Mouse (Mus musculus) CH12.LX (cell line): ENCODE measurements at regions not wholly inside any gene's neighbourhood (a gene's known extent, or its start where the extent isn't known, plus 50 kb on each side); places are given as distances from the start of the nearest gene placed in this dataset.
A peak's percentile ranks its signal among the peaks of the same experiment; 100 is the strongest.

Source experiments
- DNase-seq: peaks from one replicate; pipeline ENCODE4 v3.0.0-alpha.2; 2013; ENCODE audit errors: extremely low read depth
- H3K27ac ChIP-seq: 2 replicates; pipeline ENCODE4 v1.5.1; 2012; ENCODE audit warnings: low read depth, mild to moderate bottlenecking, control low read depth, moderate library complexity; ENCODE audit not compliant: insufficient read depth
- H3K27me3 ChIP-seq: replicated peaks from 2 replicates; pipeline ENCODE3; 2012; ENCODE audit warnings: inconsistent platforms
- H3K36me3 ChIP-seq, 2 experiments: replicated peaks in 1 of 2; 2 replicates each; pipeline versions ENCODE3 to v1.6.1; 2012; ENCODE audit warnings: inconsistent platforms in 1 of 2, low read length in 1 of 2, mild to moderate bottlenecking in 1 of 2, mixed read lengths in 1 of 2, moderate library complexity in 1 of 2; ENCODE audit not compliant: control insufficient read depth in 1 of 2, insufficient read depth in 1 of 2
- H3K4me1 ChIP-seq, 2 experiments: 2 replicates each; pipeline ENCODE4 v1.6.1; 2012; ENCODE audit warnings: inconsistent platforms in 1 of 2, moderate library complexity in 1 of 2; ENCODE audit not compliant: insufficient read depth in 2 of 2, control insufficient read depth in 1 of 2
- H3K4me2 ChIP-seq: 2 replicates; pipeline ENCODE4 v1.6.1; 2012; ENCODE audit warnings: low read depth, mild to moderate bottlenecking, control low read depth; ENCODE audit not compliant: poor library complexity, insufficient read depth, severe bottlenecking
- H3K4me3 ChIP-seq, 3 experiments: fragments of 150-350 bp in 1 of 3; sonication (generic) in 1 of 3; replicated peaks in 1 of 3; 2 replicates each; pipeline versions ENCODE3 to v1.5.1; 2011 to 2012; ENCODE audit warnings: low read depth in 2 of 3, low read length in 2 of 3, mild to moderate bottlenecking in 2 of 3, moderate library complexity in 2 of 3, control low read depth in 1 of 3, improper control_type of control experiment in 1 of 3, inconsistent platforms in 1 of 3, mixed read lengths in 1 of 3; ENCODE audit not compliant: poor library complexity in 1 of 3
- H3K79me2 ChIP-seq: replicated peaks from 2 replicates; pipeline ENCODE4 v1.6.1; 2012; ENCODE audit warnings: mild to moderate bottlenecking, moderate library complexity; ENCODE audit not compliant: control insufficient read depth, poor library complexity, insufficient read depth, severe bottlenecking; ENCODE audit errors: extremely low read depth
- H3K9ac ChIP-seq: 2 replicates; pipeline ENCODE4 v1.6.1; 2012; ENCODE audit warnings: low read depth, mild to moderate bottlenecking, control low read depth, moderate library complexity; ENCODE audit not compliant: insufficient read depth
- H3K9me3 ChIP-seq: replicated peaks from 2 replicates; pipeline ENCODE3; 2012; ENCODE audit warnings: low read length, inconsistent platforms, mixed read lengths
- CHD1 ChIP-seq: IDR thresholded peaks from 2 replicates; pipeline ENCODE4 v1.6.1; 2012; ENCODE audit warnings: low read depth, low read length, improper control_type of control experiment, inconsistent platforms
- CHD2 ChIP-seq: IDR thresholded peaks from 2 replicates; pipeline ENCODE4 v1.6.1; 2011; ENCODE audit warnings: low read length, improper control_type of control experiment
- E2F4 ChIP-seq: IDR thresholded peaks from 2 replicates; pipeline ENCODE4 v1.6.1; 2011; ENCODE audit warnings: low read depth, low read length, improper control_type of control experiment; ENCODE audit not compliant: insufficient replicate concordance
- ELF1 ChIP-seq: IDR thresholded peaks from 2 replicates; pipeline ENCODE4 v1.6.1; 2014; ENCODE audit warnings: low read depth, mild to moderate bottlenecking, inconsistent platforms, low read length, improper control_type of control experiment
- EP300 ChIP-seq: IDR thresholded peaks from 2 replicates; pipeline ENCODE4 v1.6.1; 2011; ENCODE audit warnings: low read length, improper control_type of control experiment
- GABPA ChIP-seq: IDR thresholded peaks from 2 replicates; pipeline ENCODE4 v1.6.1; 2012; ENCODE audit warnings: low read depth, low read length, improper control_type of control experiment, inconsistent platforms; ENCODE audit not compliant: insufficient replicate concordance
- IRF4 ChIP-seq: IDR thresholded peaks from 2 replicates; pipeline ENCODE4 v1.6.1; 2014; ENCODE audit warnings: low read depth, mild to moderate bottlenecking, inconsistent platforms, low read length, improper control_type of control experiment
- MAFK ChIP-seq: IDR thresholded peaks from 2 replicates; pipeline ENCODE4 v1.6.1; 2011; ENCODE audit warnings: low read length, improper control_type of control experiment; ENCODE audit not compliant: insufficient replicate concordance
- MAX ChIP-seq: IDR thresholded peaks from 2 replicates; pipeline ENCODE4 v1.6.1; 2011; ENCODE audit warnings: low read length, improper control_type of control experiment
- MAZ ChIP-seq: IDR thresholded peaks from 2 replicates; pipeline ENCODE4 v1.6.1; 2012; ENCODE audit warnings: low read depth, mild to moderate bottlenecking, inconsistent platforms, low read length, improper control_type of control experiment, moderate library complexity
- MXI1 ChIP-seq: IDR thresholded peaks from 2 replicates; pipeline ENCODE4 v1.6.1; 2011; ENCODE audit warnings: mild to moderate bottlenecking, low read depth, low read length, improper control_type of control experiment
- NELFE ChIP-seq: IDR thresholded peaks from 2 replicates; pipeline ENCODE4 v1.6.1; 2011; ENCODE audit warnings: low read depth, low read length, improper control_type of control experiment
- POLR2AphosphoS2 ChIP-seq: IDR thresholded peaks from 2 replicates; pipeline ENCODE4 v1.6.1; 2011; ENCODE audit warnings: low read depth, low read length, improper control_type of control experiment
- RAD21 ChIP-seq: IDR thresholded peaks from 2 replicates; pipeline ENCODE4 v1.6.1; 2011; ENCODE audit warnings: low read depth, mild to moderate bottlenecking, low read length, improper control_type of control experiment, moderate library complexity
- RCOR1 ChIP-seq: conservative IDR thresholded peaks from 2 replicates; pipeline ENCODE4 v1.6.1; 2012; ENCODE audit warnings: low read depth, mild to moderate bottlenecking, inconsistent platforms, low read length, improper control_type of control experiment
- SIN3A ChIP-seq: IDR thresholded peaks from 2 replicates; pipeline ENCODE4 v1.6.1; 2012; ENCODE audit warnings: low read length, improper control_type of control experiment, inconsistent platforms
- SMC3 ChIP-seq: IDR thresholded peaks from 2 replicates; pipeline ENCODE4 v1.6.1; 2011; ENCODE audit warnings: low read depth, low read length, improper control_type of control experiment
- TBP ChIP-seq: conservative IDR thresholded peaks from 2 replicates; pipeline ENCODE4 v1.6.1; 2011; ENCODE audit warnings: low read depth, low read length, improper control_type of control experiment
- USF1 ChIP-seq: IDR thresholded peaks from 2 replicates; pipeline ENCODE4 v1.6.1; 2014; ENCODE audit warnings: low read depth, mild to moderate bottlenecking, inconsistent platforms, low read length, improper control_type of control experiment
- ZC3H11A ChIP-seq: IDR thresholded peaks from 2 replicates; pipeline ENCODE4 v1.6.1; 2012; ENCODE audit warnings: low read depth, mild to moderate bottlenecking, inconsistent platforms, low read length, improper control_type of control experiment
- dilution Hi-C: fragments of 300-500 bp; cut with MboI; formaldehyde crosslinking; loops from 2 replicates; pipeline ENCODE4 v1.14.3; 2020; ENCODE audit warnings: low sequenced_read_pairs; ENCODE audit not compliant: extremely low pct_unique_long_range_greater_than_20kb, extremely low pct_ligation_motif_present
- in situ Hi-C: fragments of 300-500 bp; cut with MboI; formaldehyde crosslinking; loops from 3 replicates; pipeline ENCODE4 v1.14.3; 2019; ENCODE audit warnings: low sequenced_read_pairs, low pct_ligation_motif_present, low pct_unique_long_range_greater_than_20kb, mixed read lengths

DNA sequence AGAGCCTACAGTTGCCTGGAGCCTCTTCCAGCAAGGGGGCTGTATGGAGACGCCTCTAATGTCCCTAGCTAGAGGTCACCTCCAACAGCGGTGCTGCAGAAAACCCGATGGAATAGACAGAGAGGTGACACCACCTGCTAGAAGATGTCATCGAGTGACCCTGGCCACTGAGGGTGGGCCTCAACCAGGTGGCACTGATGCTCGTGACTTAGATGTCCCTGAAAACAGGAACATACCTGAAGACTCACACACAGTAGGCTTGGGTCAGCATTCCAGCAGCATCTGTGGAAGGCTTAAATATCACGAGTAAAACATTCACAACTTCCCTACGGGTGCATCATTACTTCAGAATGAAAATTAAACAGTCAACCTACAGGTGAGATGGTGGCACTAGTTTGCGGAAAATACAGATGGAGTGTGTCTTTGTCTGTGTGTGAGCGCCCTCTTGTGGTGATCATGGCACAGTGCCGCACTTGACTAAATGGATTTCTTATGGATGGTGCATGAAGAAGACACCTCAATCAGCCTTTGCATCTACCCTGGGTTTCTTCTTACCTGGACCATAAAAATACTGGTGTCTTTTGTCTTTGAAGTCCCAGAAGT is 86.2 kb upstream of the Smad3 start (continued):
- TF ChIP-seq CHD2: no peak
- no peak; the same call in none of the 2 replicates for TF ChIP-seq RAD21
- peak; percentile 82 for TF ChIP-seq ZC3H11A
- no peak for TF ChIP-seq MAFK
- no peak for TF ChIP-seq USF1
- no peak for TF ChIP-seq MAZ
- TF ChIP-seq CHD1: no peak
- no peak for TF ChIP-seq MAX
- TF ChIP-seq E2F4: no peak
- TF ChIP-seq IRF4: 0 out of 2 replicates have a peak, but pooled peaks have one; percentile 21
- no peak for TF ChIP-seq TBP
- TF ChIP-seq, all 38 proteins: peak for 7

DNA sequence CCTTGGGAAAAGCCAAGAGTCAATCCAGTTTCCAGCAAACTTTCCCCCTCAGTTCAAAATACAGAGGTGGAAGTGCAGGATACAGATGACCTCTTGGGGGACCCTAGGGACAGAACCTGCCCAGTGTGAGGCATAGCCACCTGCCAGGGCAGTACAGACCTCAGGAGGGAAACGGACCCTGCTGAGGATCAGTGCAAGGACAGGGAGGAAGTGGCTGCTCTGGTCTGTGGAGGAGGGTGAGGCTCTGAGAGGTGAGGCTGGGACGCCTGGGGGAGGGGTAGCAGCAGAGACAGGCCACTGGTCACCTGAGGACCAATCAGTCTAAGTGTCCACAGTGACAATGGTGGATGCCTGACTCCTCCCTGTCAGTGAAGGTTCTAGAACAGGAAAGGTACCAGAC is 85.6 kb upstream of the Smad3 start:
- TF ChIP-seq NELFE: no peak
- no peak for TF ChIP-seq POLR2AphosphoS2
- no peak for TF ChIP-seq MXI1
- no peak for TF ChIP-seq IRF4
- TF ChIP-seq GABPA: no peak
- no peak for TF ChIP-seq MAX
- no peak for TF ChIP-seq SMC3
- no peak for TF ChIP-seq SIN3A
- TF ChIP-seq CHD1: no peak
- TF ChIP-seq RCOR1: no peak
- no peak for TF ChIP-seq TBP
- no peak for TF ChIP-seq ELF1
- no peak for TF ChIP-seq EP300
- TF ChIP-seq CHD2: no peak
- H3K4me2 ChIP-seq: no peak overlapping the region
- H3K9me3 ChIP-seq: peaks cover 4% of the 10 kb centered on the region
- peaks cover 32% of the 10 kb centered on the region for H3K27me3 ChIP-seq
- H3K36me3 ChIP-seq: no peaks in the 10 kb centered on the region
- H3K79me2 ChIP-seq: no peaks in the 10 kb centered on the region
- in situ Hi-C loops: loop anchor here (5.0 to 10.0 kb wide), 3 partner anchors 191 to 709 kb away; no protein-coding TSS in a partner anchor
- no peak for DNase-seq
- H3K4me1 ChIP-seq: peaks cover 3% of the 10 kb centered on the region in 2 experiments; a peak in 2 of 4 replicates
- H3K27ac ChIP-seq: no peak overlapping the region
- no peak overlapping the region for H3K9ac ChIP-seq
- H3K4me3 ChIP-seq: no peak overlapping the region
- dilution Hi-C loops: no loop called here
